Mouse (Mus musculus) neural tube, embryonic 12.5 days (tissue): ENCODE measurements around the gene C330021F23Rik. TPM values are rescaled to one million over a fixed set of nuclear protein-coding genes. Genes with fewer than 3 reads are reported as not detected.
A peak's percentile ranks its signal among the peaks of the same experiment; 100 is the strongest.

Source experiments
- ATAC-seq: fragments of 200-750 bp; cut with Nextera tagmentation; 2 replicates; pipeline ENCODE4 v1.8.0; 2017; ENCODE audit warnings: low read depth, mild to moderate bottlenecking, moderate TSS enrichment, moderate library complexity; ENCODE audit not compliant: low FRiP score
- H3K27ac ChIP-seq: fragments of 300-500 bp; sonication (generic); 2 replicates; pipeline ENCODE4 v1.5.1; 2016
- H3K27me3 ChIP-seq: fragments of 300-500 bp; sonication (generic); replicated peaks from 2 replicates; pipeline ENCODE4 v1.6.1; 2016; ENCODE audit warnings: mild to moderate bottlenecking
- H3K36me3 ChIP-seq: fragments of 300-500 bp; sonication (generic); 2 replicates; pipeline ENCODE4 v1.6.1; 2016; ENCODE audit warnings: mild to moderate bottlenecking
- H3K4me1 ChIP-seq: fragments of 300-500 bp; sonication (generic); 2 replicates; pipeline ENCODE4 v1.6.1; 2016
- H3K4me2 ChIP-seq: fragments of 300-500 bp; sonication (generic); replicated peaks from 2 replicates; pipeline ENCODE4 v1.6.1; 2016; ENCODE audit warnings: mild to moderate bottlenecking
- H3K4me3 ChIP-seq: fragments of 300-500 bp; sonication (generic); 2 replicates; pipeline ENCODE4 v1.5.1; 2016
- H3K9ac ChIP-seq: fragments of 300-500 bp; sonication (generic); 2 replicates; pipeline ENCODE4 v1.6.1; 2016; ENCODE audit warnings: mild to moderate bottlenecking
- H3K9me3 ChIP-seq: fragments of 300-500 bp; sonication (generic); 2 replicates; pipeline ENCODE4 v1.6.1; 2016; ENCODE audit warnings: mild to moderate bottlenecking
- whole genome bisulfite sequencing: fragments of 180-500 bp; shearing (Covaris S2); methylation state at CpG from one replicate; pipeline ENCODE4 v1.1.7; 2016; 5-methylcytosine and 5-hydroxymethylcytosine counted together
- polyA plus RNA-seq: library from polyadenylated mRNA; unstranded; fragments of >200 nt; fragmentation: Nextera tagmentation; extraction: Ambion mirVana; gene quantifications from 2 replicates; pipeline ENCODE4 v1.2.1, GENCODE M21; 2016

C330021F23Rik gene
- polyA plus RNA-seq, 1 experiment from 2014 or later, result 1.8 TPM

DNA sequence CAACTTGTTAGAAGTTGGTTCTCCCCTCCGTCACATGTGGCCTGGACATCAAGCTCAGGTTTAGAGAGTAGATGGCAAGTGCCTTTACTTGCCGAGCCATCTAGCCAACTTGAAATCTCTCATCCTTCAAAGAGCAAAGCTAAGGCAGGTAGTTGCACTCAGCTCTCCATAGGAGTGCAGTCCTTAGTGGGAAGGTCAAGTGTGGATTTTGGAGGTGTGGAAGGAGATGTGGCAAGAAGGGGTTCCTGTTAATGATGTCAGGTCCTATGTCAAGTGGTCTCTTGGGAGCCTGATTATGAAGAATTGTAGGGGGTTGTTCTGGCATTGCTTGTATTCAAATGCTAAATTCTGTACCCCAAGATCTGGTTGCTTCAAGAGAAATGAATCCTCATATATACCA is 26.7 kb downstream of the C330021F23Rik start:
- ATAC-seq, result no peak
- peaks cover 5% of the 10 kb centered on the region; the same call in 1 of the 2 replicates for H3K36me3 ChIP-seq
- H3K9ac ChIP-seq, result no peak overlapping the region
- no peak overlapping the region for H3K4me2 ChIP-seq
- no peaks in the 10 kb centered on the region for H3K9me3 ChIP-seq
- no peaks in the 10 kb centered on the region for H3K27me3 ChIP-seq
- WGBS, result 87% methylated on average over 2 of the region's 2 CpGs
- H3K4me1 ChIP-seq, result no peaks in the 10 kb centered on the region
- no peak overlapping the region for H3K27ac ChIP-seq
- no peak overlapping the region for H3K4me3 ChIP-seq

DNA sequence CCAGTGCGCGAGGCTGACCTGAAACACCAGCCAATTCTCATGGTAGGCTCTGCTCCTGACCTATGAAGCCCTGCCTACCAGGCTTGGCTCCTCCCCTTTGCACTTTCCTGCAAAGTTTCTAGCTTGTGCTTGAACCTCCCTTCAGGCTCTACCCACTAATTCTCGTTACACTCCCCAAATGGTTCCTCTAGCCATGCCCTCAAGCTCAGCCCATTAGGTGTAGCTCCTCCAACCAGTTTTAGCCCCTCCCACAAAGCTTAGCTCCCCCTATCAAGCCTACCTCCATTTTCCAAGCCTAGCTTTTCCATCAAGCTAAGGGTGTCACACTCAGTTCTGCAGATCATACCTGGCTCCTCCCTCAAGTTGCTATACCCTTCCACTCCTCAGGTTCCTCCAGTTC is 30.3 kb downstream of the C330021F23Rik start:
- no peaks in the 10 kb centered on the region for H3K9me3 ChIP-seq
- no peak overlapping the region for H3K4me2 ChIP-seq
- H3K4me3 ChIP-seq, result no peak overlapping the region
- no peak for ATAC-seq
- no peaks in the 10 kb centered on the region for H3K4me1 ChIP-seq
- no peak overlapping the region for H3K9ac ChIP-seq
- H3K27me3 ChIP-seq, result no peaks in the 10 kb centered on the region
- peaks cover 29% of the 10 kb centered on the region for H3K36me3 ChIP-seq
- 76% methylated on average over 3 of the region's 3 CpGs for WGBS
- no peak overlapping the region for H3K27ac ChIP-seq

DNA sequence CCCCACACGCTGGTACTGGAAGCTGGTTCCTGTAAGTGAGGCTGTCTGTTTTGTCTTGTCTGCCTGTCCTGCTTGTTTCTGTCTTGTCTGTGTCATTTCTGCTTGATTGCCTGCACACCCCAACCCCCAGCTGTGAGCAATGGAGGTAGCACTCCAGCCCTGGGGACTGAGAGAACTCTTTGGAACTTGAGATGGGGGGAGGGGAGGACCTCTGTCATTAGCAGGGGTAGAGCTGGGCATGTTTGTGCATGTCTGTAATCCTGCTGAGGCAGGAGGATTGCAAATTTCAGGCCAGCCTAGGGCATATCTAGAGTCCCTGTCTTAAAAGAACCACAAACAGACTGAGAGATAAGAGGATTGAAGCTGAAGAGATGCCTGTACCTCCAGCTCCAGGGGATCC is 31.4 kb downstream of the C330021F23Rik start:
- Histone ChIP-seq H3K4me2 (no peak overlapping the region), H3K4me1 (no peaks in the 10 kb centered on the region), H3K9me3 (no peaks in the 10 kb centered on the region), H3K4me3 (no peak overlapping the region), H3K27me3 (no peaks in the 10 kb centered on the region), H3K9ac (no peak overlapping the region), H3K27ac (no peak overlapping the region), H3K36me3 (peaks cover 41% of the 10 kb centered on the region)
- 44% methylated on average over 1 of the region's 1 CpGs for WGBS
- no peak for ATAC-seq

DNA sequence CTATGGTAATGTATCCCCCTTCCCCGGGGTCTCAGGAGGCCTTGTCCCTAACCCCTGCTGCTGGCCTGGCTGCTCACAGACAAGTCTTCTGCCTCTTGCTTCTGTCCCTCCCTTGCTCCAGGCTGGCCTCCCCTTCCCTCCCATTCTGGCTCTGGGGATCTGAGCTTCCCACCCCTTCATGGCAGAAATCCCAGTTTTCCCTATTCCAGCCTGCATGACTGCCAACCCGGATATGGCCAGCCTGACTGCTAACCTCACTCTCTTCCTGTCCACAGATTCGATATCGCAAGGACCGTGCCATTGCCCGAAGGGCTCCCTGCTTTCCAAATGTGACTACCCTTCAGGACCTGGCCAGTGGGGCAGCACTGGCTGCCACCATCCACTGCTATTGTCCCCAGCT is 32.6 kb downstream of the C330021F23Rik start:
- H3K4me3 ChIP-seq, result no peak overlapping the region
- no peak for ATAC-seq
- H3K4me1 ChIP-seq, result no peaks in the 10 kb centered on the region
- no peaks in the 10 kb centered on the region for H3K9me3 ChIP-seq
- no peak overlapping the region for H3K4me2 ChIP-seq
- H3K27ac ChIP-seq, result no peak overlapping the region
- 94% methylated on average over 6 of the region's 6 CpGs for WGBS
- peaks cover 46% of the 10 kb centered on the region for H3K36me3 ChIP-seq
- H3K9ac ChIP-seq, result no peak overlapping the region
- H3K27me3 ChIP-seq, result no peaks in the 10 kb centered on the region

DNA sequence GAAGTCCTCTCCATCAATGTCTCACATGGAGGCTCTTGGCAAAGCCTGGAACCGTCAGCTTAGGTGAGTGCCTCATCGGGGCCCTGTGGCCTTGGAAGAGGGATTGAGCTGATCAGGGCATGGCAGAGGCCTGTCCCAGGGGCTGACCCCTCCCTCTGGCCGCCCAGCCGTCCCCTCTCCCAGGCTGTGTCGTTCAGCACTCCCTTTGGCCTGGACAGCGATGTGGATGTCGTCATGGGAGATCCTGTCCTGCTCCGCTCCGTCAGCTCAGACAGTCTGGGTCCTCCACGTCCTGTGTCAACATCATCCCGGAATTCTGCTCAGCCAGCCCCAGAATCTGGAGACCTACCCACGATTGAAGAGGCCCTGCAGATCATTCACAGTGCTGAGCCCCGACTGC is 35.6 kb downstream of the C330021F23Rik start:
- Histone ChIP-seq H3K4me3 (no peak overlapping the region), H3K27me3 (no peaks in the 10 kb centered on the region), H3K27ac (no peak overlapping the region), H3K4me1 (no peaks in the 10 kb centered on the region), H3K36me3 (peaks cover 74% of the 10 kb centered on the region), H3K9ac (no peak overlapping the region), H3K9me3 (no peaks in the 10 kb centered on the region), H3K4me2 (no peak overlapping the region)
- 84% methylated on average over 13 of the region's 13 CpGs for WGBS
- no peak for ATAC-seq

DNA sequence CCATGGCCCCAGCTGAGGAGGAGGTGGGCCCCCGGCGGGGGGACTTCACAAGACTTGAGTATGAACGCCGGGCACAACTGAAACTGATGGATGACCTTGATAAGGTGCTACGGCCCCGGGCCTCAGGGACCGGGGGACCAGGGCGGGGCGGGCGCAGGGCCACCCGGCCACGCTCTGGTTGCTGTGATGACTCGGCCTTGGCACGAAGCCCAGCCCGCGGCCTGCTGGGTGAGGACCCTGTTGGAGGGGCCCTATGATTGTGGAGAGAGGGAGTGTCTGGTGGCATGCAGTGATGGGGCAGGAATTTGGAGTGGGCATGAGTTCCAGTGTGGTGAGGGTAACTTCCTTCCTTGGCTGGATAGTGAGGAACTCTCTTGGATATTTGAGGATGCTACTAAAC is 38.8 kb downstream of the C330021F23Rik start:
- no peaks in the 10 kb centered on the region for H3K4me1 ChIP-seq
- no peak overlapping the region for H3K4me2 ChIP-seq
- no peak overlapping the region for H3K27ac ChIP-seq
- no peak overlapping the region for H3K4me3 ChIP-seq
- no peaks in the 10 kb centered on the region for H3K27me3 ChIP-seq
- WGBS, result 91% methylated on average over 16 of the region's 16 CpGs
- ATAC-seq, result no peak
- H3K36me3 ChIP-seq, result peaks cover 91% of the 10 kb centered on the region
- H3K9me3 ChIP-seq, result no peaks in the 10 kb centered on the region
- H3K9ac ChIP-seq, result no peak overlapping the region

DNA sequence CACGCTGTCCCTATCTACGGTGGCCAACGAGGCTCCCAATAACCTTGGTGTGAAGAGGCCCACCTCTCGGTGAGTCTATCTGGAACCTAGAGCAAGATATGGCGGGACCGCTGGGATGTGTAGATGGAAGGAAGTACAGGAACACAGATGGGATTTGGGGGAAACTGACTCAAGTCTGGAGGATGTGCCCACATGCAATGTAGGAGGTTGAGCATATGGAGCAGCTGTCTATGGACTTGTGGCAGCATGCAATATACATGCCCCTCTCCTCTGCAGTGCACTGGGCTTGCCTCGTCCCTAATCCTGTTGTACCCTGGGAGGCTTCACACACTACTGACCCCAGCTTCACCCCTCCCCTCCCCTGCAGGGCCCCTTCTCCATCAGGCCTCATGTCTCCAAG is 40.0 kb downstream of the C330021F23Rik start:
- Histone ChIP-seq H3K9ac (no peak overlapping the region), H3K4me2 (no peak overlapping the region), H3K4me3 (no peak overlapping the region), H3K27me3 (no peaks in the 10 kb centered on the region), H3K36me3 (peaks cover 91% of the 10 kb centered on the region), H3K27ac (no peak overlapping the region), H3K9me3 (no peaks in the 10 kb centered on the region), H3K4me1 (no peaks in the 10 kb centered on the region)
- no peak for ATAC-seq
- 89% methylated on average over 7 of the region's 7 CpGs for WGBS

DNA sequence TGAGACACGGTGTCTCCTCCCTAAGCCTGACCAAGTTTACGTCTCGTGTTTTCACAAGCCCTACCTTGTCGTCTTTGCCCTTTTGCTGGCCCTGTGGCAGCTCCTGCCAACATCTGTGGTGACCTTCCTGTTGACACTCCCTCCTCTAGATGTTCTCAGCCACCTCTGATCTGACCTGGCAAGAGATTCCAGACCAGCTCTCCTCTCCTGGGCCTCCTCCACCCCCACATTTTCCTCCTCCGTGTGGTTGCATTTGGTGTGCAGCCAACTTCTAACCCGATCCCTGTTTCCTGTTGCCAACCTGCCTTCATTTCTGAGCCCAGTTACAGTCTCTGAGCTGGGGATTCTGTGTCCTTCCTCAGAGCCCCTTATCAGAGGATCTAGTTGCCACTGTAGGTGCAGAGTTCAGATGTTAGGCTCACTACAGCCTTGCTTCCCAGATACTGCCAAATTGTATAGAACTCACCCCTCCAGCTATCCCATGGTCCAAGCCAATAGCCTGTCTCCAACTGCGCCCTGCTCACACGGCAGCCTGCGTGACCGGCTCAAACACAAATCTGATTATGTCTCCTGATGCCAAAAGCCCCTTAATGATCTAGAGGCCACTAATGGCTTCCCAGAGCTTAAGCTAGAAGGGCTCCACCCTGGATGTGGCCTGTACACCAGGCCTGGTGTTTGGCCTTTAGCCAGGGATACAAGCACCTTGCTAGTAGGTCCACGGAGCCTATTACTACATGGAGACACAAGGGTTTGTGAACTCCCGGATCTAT is 41.4 kb downstream of the C330021F23Rik start:
- Histone ChIP-seq H3K4me2 (no peak overlapping the region), H3K36me3 (peaks cover 91% of the 10 kb centered on the region)
- 93% methylated on average over 12 of the region's 12 CpGs for WGBS

DNA sequence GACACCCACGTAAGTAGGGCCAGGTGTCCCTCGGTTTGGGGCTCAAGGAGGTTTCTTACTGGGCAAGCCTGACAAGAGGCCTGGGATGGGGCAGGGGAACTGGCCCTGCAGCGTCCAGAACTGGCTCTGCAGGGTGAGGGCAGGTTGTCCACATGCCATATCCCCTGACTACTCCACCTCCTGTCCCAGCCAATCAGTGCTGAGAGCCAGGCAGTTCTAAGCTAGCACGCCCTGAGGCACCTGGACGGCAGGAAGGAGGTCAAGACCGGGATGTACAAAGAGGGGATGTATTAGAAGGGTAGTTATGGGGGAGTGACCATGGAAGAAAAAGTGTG is 42.0 kb downstream of the C330021F23Rik start:
- Histone ChIP-seq H3K4me3 (no peak overlapping the region), H3K4me1 (no peaks in the 10 kb centered on the region), H3K9me3 (no peaks in the 10 kb centered on the region), H3K27ac (no peak overlapping the region), H3K27me3 (no peaks in the 10 kb centered on the region), H3K9ac (no peak overlapping the region), H3K4me2 (no peak overlapping the region), H3K36me3 (peaks cover 91% of the 10 kb centered on the region)
- ATAC-seq, result no peak
- 87% methylated on average over 6 of the region's 6 CpGs for WGBS

More for the DNA sequence above, 41.4 kb downstream of the C330021F23Rik start:
- no peak overlapping the region for H3K9ac ChIP-seq
- no peak overlapping the region for H3K4me3 ChIP-seq
- H3K4me1 ChIP-seq, result no peaks in the 10 kb centered on the region
- no peaks in the 10 kb centered on the region for H3K9me3 ChIP-seq
- H3K27ac ChIP-seq, result no peak overlapping the region
- H3K27me3 ChIP-seq, result no peaks in the 10 kb centered on the region
- ATAC-seq, result no peak

DNA sequence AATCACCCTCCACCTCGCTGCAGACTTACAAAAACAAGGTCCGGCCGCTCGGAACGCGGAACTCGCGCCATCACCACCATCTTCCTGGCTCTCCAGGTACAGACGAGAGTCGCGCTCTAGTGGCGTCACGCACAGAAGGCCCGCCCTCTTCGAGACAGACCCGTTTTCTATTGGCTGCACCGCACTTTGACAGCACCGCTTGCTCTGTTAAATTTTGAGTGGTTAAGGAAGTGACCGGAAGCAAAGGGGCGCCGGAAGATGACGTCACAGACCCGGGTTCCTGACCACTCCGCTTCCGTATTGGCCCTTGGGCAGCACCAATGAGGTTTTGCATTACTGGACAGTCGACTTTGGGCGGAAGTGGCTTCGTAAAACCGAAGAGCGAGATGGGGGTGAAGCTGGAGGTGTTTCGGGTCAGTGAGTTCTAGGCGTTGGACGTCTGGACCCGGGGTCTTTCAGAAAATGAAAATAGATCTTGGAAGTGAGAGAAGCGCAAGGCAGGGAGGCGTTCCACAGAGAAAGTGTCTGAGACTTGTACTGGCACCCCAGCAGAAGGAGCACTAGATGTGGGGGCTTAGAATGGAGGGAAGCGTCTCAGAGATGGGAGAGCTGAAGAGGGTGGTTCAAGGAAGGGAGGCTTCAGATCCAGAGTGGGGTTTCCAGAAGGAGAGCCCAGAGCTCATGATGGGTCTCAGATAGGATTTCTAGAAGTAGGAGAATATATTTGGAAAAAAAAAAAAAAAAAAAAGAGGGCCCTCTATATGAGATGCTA is 53.6 kb downstream of the C330021F23Rik start, which contains the start of the genes Xab2 and Pet100:
Gene Xab2 (minus strand): TSS at position 118 of the 772 bp plus-strand sequence.
Gene Pet100 (plus strand): TSS at position 350 of the 772 bp plus-strand sequence.
- H3K9me3 ChIP-seq, result no peaks in the 10 kb centered on the region
- H3K9ac ChIP-seq, result peak within 1 kb of the TSS; percentile 72
- peaks cover 17% of the 10 kb centered on the region for H3K4me1 ChIP-seq
- peak within 1 kb of the TSS; percentile 80 for H3K4me2 ChIP-seq
- H3K4me3 ChIP-seq, result peak within 1 kb of the TSS; percentile 82
- ATAC-seq, result peak; percentile 97
- H3K27ac ChIP-seq, result no peak within 1 kb of the TSS
- peaks cover 23% of the 10 kb centered on the region for H3K36me3 ChIP-seq
- H3K27me3 ChIP-seq, result no peaks in the 10 kb centered on the region
- WGBS, result under 1% methylated on average over 37 of the region's 37 CpGs

DNA sequence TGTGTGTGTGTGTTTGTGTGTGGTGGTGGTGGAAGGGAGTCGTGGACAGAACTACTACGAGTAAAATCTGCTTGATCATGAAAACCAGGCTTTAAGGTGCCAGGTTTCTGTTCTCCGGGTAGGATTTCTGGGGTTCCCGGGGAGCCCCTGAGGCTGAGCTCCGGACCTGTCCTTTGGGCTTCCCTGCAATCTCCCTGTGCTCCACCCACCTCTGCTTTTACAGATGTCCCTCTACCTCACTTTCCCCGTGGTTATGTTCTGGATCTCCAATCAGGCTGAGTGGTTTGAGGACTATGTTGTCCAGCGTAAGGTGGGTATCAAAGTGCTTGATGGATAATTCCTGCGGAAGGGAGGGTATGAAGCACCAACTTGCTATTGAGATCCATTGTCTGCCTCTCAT is 54.3 kb downstream of the C330021F23Rik start:
- H3K4me1 ChIP-seq, result peaks cover 17% of the 10 kb centered on the region
- peak overlapping the region; percentile 82 for H3K4me3 ChIP-seq
- H3K27me3 ChIP-seq, result no peaks in the 10 kb centered on the region
- H3K36me3 ChIP-seq, result peaks cover 17% of the 10 kb centered on the region
- 70% methylated on average over 8 of the region's 8 CpGs for WGBS
- H3K9ac ChIP-seq, result peak overlapping the region; percentile 67
- H3K27ac ChIP-seq, result no peak overlapping the region
- H3K4me2 ChIP-seq, result peak overlapping the region; percentile 65
- ATAC-seq, result no peak
- no peaks in the 10 kb centered on the region for H3K9me3 ChIP-seq

DNA sequence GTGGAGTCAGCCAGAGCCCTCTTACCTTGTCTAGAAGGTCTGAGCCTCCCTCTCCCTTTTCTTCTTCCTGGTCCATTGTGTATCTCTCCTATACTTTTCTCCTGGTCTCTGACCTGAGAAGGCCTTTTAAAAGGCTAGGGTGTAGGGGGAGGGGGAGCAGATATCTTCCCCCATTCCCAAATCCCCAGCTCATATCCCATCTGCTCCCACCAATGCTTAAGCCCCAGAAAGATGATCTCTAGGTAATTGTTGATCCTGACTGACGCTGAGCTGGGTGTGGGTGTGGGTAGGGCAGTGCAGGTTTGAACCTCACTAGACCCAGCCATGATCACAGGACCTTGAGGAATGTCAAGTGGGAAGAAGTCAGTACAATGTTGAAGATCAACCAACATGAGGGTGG is 57.7 kb downstream of the C330021F23Rik start, which contains the start of gene Pcp2:
Gene Pcp2 (minus strand): TSS at position 101 of the 400 bp plus-strand sequence.
- no peak for ATAC-seq
- H3K36me3 ChIP-seq, result no peaks in the 10 kb centered on the region
- 73% methylated on average over 1 of the region's 1 CpGs for WGBS

More for the DNA sequence above, 57.7 kb downstream of the C330021F23Rik start, which contains the start of gene Pcp2:
- no peak within 1 kb of the TSS for H3K4me3 ChIP-seq
- H3K27ac ChIP-seq, result no peak within 1 kb of the TSS
- no peaks in the 10 kb centered on the region for H3K9me3 ChIP-seq
- H3K4me2 ChIP-seq, result no peak within 1 kb of the TSS
- peaks cover 4% of the 10 kb centered on the region; the same call in 1 of the 2 replicates for H3K27me3 ChIP-seq
- no peak within 1 kb of the TSS for H3K9ac ChIP-seq
- peaks cover 9% of the 10 kb centered on the region for H3K4me1 ChIP-seq
